Comparison of ENCODE assay signal across 8 mouse cellular contexts in the genomic region with DNA sequence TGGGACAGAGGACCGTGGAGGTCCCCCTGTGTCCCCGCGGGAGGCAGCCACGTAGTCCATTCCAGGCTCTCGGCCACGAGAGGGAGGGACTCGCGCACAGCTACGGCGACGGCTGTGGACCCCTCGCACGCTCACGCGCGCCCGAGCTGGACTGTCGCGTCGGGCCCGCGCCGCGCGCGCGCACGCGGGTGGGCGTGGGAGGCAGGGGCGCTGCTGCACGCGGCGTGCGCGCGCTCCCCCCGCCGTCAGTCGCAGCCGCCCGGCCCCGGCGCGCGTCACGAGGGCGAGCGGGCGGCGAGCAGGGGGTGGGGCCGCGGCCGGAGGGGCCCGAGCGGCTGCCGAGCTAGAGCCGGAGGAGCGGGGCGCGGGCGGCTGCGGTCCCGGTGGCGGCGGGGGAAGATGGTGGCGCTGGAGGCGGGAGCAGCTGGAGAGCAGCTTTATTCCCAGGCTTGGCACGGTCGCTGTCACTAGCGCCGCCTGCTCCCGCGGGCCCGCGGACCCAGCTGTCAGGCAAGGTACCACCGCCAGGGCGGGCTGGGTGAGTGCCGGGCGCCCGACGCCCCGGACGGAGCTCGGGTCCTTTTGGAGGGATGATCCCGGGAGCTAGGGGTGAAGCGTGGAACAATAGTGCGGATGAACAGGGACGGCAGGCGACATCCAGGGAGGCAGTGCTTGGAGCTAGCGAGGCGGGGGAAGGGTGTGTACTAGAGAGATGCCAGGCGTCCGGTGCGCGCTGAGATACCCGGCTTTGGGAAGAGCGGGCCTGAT. TPM values are rescaled to one million over a fixed set of nuclear protein-coding genes. Genes with fewer than 3 reads are reported as not detected.
DNase-seq lines count a peak whose midpoint lies in the region; ATAC-seq and TF ChIP-seq lines count a peak whose summit lies in the region.

A gene (plus strand): TSS at position 334 of the 768 bp plus-strand sequence.

- peak within 1 kb of the TSS; percentile 63 for H3K27ac ChIP-seq in bone marrow, adult 2 months (ENCODE audit: control insufficient read depth, insufficient read depth, low read depth, low read length, poor library complexity)
- peak within 1 kb of the TSS; percentile 95 for H3K27ac ChIP-seq in forebrain, embryonic 15.5 days (replicated peaks)
- peak within 1 kb of the TSS; percentile 81 for H3K27ac ChIP-seq in hindbrain, embryonic 11.5 days (ENCODE audit: low read depth, low read length)
- 0 out of 2 replicates have a peak within 1 kb of the TSS, but pooled peaks have one; percentile 10 for H3K27ac ChIP-seq in lung, embryonic 16.5 days (ENCODE audit: low read length)
- peak within 1 kb of the TSS; percentile 95 for H3K27ac ChIP-seq in olfactory bulb, adult 2 months (ENCODE audit: insufficient read depth, low read depth, low read length)

- peaks cover 12% of the 10 kb centered on the region for H3K9me3 ChIP-seq in E14TG2a.4 (ENCODE audit: low read length)
- no peaks in the 10 kb centered on the region for H3K9me3 ChIP-seq in forebrain, embryonic 15.5 days
- no peaks in the 10 kb centered on the region for H3K9me3 ChIP-seq in hindbrain, embryonic 11.5 days (ENCODE audit: control insufficient read depth, low read length)
- H3K9me3 ChIP-seq in lung, embryonic 16.5 days (ENCODE audit: control insufficient read depth, low read length), result no peaks in the 10 kb centered on the region

- H3K36me3 ChIP-seq in E14TG2a.4 (ENCODE audit: insufficient read depth, low read length), result no peaks in the 10 kb centered on the region
- no peaks in the 10 kb centered on the region for H3K36me3 ChIP-seq in forebrain, embryonic 15.5 days
- no peaks in the 10 kb centered on the region for H3K36me3 ChIP-seq in hindbrain, embryonic 11.5 days (ENCODE audit: control insufficient read depth, insufficient read depth, low read length)
- H3K36me3 ChIP-seq in lung, embryonic 16.5 days (ENCODE audit: control insufficient read depth, insufficient read depth, low read length), result no peaks in the 10 kb centered on the region

- peaks cover 24% of the 10 kb centered on the region for H3K4me1 ChIP-seq in E14TG2a.4 (replicated peaks; ENCODE audit: low read depth, low read length)
- no peaks in the 10 kb centered on the region; the same call in 1 of the 2 replicates for H3K4me1 ChIP-seq in bone marrow, adult 2 months (ENCODE audit: control insufficient read depth, insufficient read depth, low read length)
- H3K4me1 ChIP-seq in forebrain, embryonic 15.5 days, result peaks cover 25% of the 10 kb centered on the region
- no peaks in the 10 kb centered on the region for H3K4me1 ChIP-seq in hindbrain, embryonic 11.5 days (replicated peaks; ENCODE audit: control insufficient read depth, insufficient read depth, low read length)
- H3K4me1 ChIP-seq in lung, embryonic 16.5 days (replicated peaks; ENCODE audit: control insufficient read depth, insufficient read depth, low read length), result peaks cover 8% of the 10 kb centered on the region
- H3K4me1 ChIP-seq in olfactory bulb, adult 2 months (ENCODE audit: control insufficient read depth, insufficient read depth, low read length), result peaks cover 2% of the 10 kb centered on the region; the same call in 1 of the 2 replicates

- H3K4me2 ChIP-seq in forebrain, embryonic 15.5 days (replicated peaks), result peak within 1 kb of the TSS; percentile 61
- peak within 1 kb of the TSS; percentile 63 for H3K4me2 ChIP-seq in hindbrain, embryonic 11.5 days (replicated peaks; ENCODE audit: low read depth, low read length)
- H3K4me2 ChIP-seq in lung, embryonic 16.5 days (ENCODE audit: low read depth, low read length), result peak within 1 kb of the TSS; percentile 72

- under 1% methylated on average over 93 of the region's 98 CpGs for WGBS in bone marrow, adult 2 months
- under 1% methylated on average over 77 of the region's 98 CpGs for WGBS in forebrain, embryonic 15.5 days
- under 1% methylated on average over 40 of the region's 98 CpGs for WGBS in hindbrain, embryonic 11.5 days
- under 1% methylated on average over 70 of the region's 98 CpGs for WGBS in lung, embryonic 16.5 days
- WGBS in olfactory bulb, adult 2 months, result under 1% methylated on average over 98 of the region's 98 CpGs

- H3K9ac ChIP-seq in forebrain, embryonic 15.5 days (replicated peaks), result peak within 1 kb of the TSS; percentile 86
- H3K9ac ChIP-seq in hindbrain, embryonic 11.5 days (ENCODE audit: low read depth, low read length), result peak within 1 kb of the TSS; percentile 55
- peak within 1 kb of the TSS; percentile 62 for H3K9ac ChIP-seq in lung, embryonic 16.5 days (ENCODE audit: low read length)

- peaks cover 47% of the 10 kb centered on the region for H3K27me3 ChIP-seq in E14TG2a.4 (ENCODE audit: insufficient read depth, low read length)
- H3K27me3 ChIP-seq in forebrain, embryonic 15.5 days, result no peaks in the 10 kb centered on the region
- no peaks in the 10 kb centered on the region for H3K27me3 ChIP-seq in hindbrain, embryonic 11.5 days (ENCODE audit: control insufficient read depth, insufficient read depth, low read length)
- H3K27me3 ChIP-seq in lung, embryonic 16.5 days (ENCODE audit: control insufficient read depth, insufficient read depth, low read depth, low read length), result peaks cover 15% of the 10 kb centered on the region

- TF ChIP-seq CTCF in E14TG2a.4 (conservative IDR thresholded peaks at IDR 0.05; ENCODE audit: low read length), result no peak
- TF ChIP-seq CTCF in bone marrow, adult 2 months (IDR thresholded peaks at IDR 0.05; ENCODE audit: control insufficient read depth, insufficient read depth, low read length), result no peak
- TF ChIP-seq CTCF in olfactory bulb, adult 2 months (IDR thresholded peaks at IDR 0.05; ENCODE audit: insufficient read depth, low read depth, low read length), result peak; percentile 68; the same call in 1 of the 2 replicates

- peak within 1 kb of the TSS; percentile 92 for H3K4me3 ChIP-seq in E14TG2a.4 (replicated peaks; ENCODE audit: low read length)
- H3K4me3 ChIP-seq in bone marrow, adult 2 months (replicated peaks; ENCODE audit: control insufficient read depth, low read depth, low read length), result peak within 1 kb of the TSS; percentile 87
- H3K4me3 ChIP-seq in forebrain, embryonic 15.5 days, result peak within 1 kb of the TSS; percentile 89
- H3K4me3 ChIP-seq in hindbrain, embryonic 11.5 days (ENCODE audit: low read depth, low read length), result peak within 1 kb of the TSS; percentile 50
- peak within 1 kb of the TSS; percentile 68 for H3K4me3 ChIP-seq in lung, embryonic 16.5 days (ENCODE audit: low read length)
- peak within 1 kb of the TSS; percentile 80 for H3K4me3 ChIP-seq in olfactory bulb, adult 2 months (ENCODE audit: insufficient read depth, low read depth, low read length)

- peak; percentile 89 for ATAC-seq in forebrain, embryonic 15.5 days (replicated peaks)
- peak; percentile 89 for ATAC-seq in hindbrain, embryonic 11.5 days (ENCODE audit: low FRiP score)
- ATAC-seq in lung, embryonic 16.5 days (ENCODE audit: low read depth), result peak; percentile 87

- peak; percentile 80 for DNase-seq in hindbrain, embryonic 11.5 days (ENCODE audit: low spot score)
- peak; percentile 82 to 86 for DNase-seq in layer of hippocampus, postnatal 14 days (ENCODE audit: low spot score in 2 of 2)
- DNase-seq in thymus, adult 18-20 months, result peak; percentile 14 to 27

- no peak for TF ChIP-seq POLR2A in bone marrow, adult 2 months (IDR thresholded peaks at IDR 0.05; ENCODE audit: borderline replicate concordance, control insufficient read depth, low read depth, low read length)
- TF ChIP-seq POLR2A in olfactory bulb, adult 2 months (IDR thresholded peaks at IDR 0.05; ENCODE audit: insufficient read depth, low read depth, low read length), result peak; percentile 29; the same call in 1 of the 2 replicates

RNA-seq across cellular contexts. Expression of the gene that starts here (rescaled TPM):
- 0.40 and 1.7 TPM in 2 replicates for polyA plus RNA-seq in bone marrow, adult 2 months (2011; ENCODE audit: insufficient read depth, insufficient read length, low replicate concordance, missing spikeins)
- polyA plus RNA-seq in forebrain, embryonic 15.5 days (2015; fragmentation: Nextera tagmentation; extraction: Ambion mirVana), result 5.7 and 6.4 TPM in 2 replicates
- polyA plus RNA-seq in hindbrain, embryonic 11.5 days (2014; fragmentation: Nextera tagmentation; extraction: Ambion mirVana), result 2.6 TPM in 2 replicates
- total RNA-seq in layer of hippocampus, postnatal 14 days (2021), result 100 to 1,000 TPM; 152 to 160 TPM
- polyA plus RNA-seq in lung, embryonic 16.5 days (2015; fragmentation: Nextera tagmentation; extraction: Ambion mirVana), result 0.16 and 0.33 TPM in 2 replicates
- 45.8 TPM in 1 of 2 replicates, not detected in the other for polyA plus RNA-seq in olfactory bulb, adult 2 months (2012; ENCODE audit: insufficient read depth, insufficient read length, low replicate concordance, missing spikeins)

Comparison
In these comparisons a context has a peak if more than half of its experiments do, and no peak if none do; other contexts are left out.
1. Peak in every context shown above with its lines: DNase-seq, ATAC-seq, H3K4me3 ChIP-seq and H3K27ac ChIP-seq.
2. Peak in ATAC-seq, H3K4me3 ChIP-seq, H3K27ac ChIP-seq, H3K9ac ChIP-seq and H3K4me2 ChIP-seq in lung, embryonic 16.5 days; RNA of the gene not detected or under 1 TPM.
3. H3K27ac ChIP-seq: peak in every context shown above with its lines; median percentile 95 in forebrain, embryonic 15.5 days; 95 in olfactory bulb, adult 2 months; 81 in hindbrain, embryonic 11.5 days; 63 in bone marrow, adult 2 months; 10 in lung, embryonic 16.5 days.
4. DNase-seq: peak in every context shown above with its lines; median percentile 84 in layer of hippocampus, postnatal 14 days; 80 in hindbrain, embryonic 11.5 days; 20 in thymus, adult 18-20 months.